Mouse (Mus musculus): Measurements from ENCODE around the gene Trim41.
A peak's percentile ranks its signal among the peaks of the same experiment; 100 is the strongest.
"Not testable (repeated sequence)": the region's sequence is repeated elsewhere in the genome, so short reads cannot be mapped to it uniquely, and the experiment has no call there.

Trim41 gene

DNA sequence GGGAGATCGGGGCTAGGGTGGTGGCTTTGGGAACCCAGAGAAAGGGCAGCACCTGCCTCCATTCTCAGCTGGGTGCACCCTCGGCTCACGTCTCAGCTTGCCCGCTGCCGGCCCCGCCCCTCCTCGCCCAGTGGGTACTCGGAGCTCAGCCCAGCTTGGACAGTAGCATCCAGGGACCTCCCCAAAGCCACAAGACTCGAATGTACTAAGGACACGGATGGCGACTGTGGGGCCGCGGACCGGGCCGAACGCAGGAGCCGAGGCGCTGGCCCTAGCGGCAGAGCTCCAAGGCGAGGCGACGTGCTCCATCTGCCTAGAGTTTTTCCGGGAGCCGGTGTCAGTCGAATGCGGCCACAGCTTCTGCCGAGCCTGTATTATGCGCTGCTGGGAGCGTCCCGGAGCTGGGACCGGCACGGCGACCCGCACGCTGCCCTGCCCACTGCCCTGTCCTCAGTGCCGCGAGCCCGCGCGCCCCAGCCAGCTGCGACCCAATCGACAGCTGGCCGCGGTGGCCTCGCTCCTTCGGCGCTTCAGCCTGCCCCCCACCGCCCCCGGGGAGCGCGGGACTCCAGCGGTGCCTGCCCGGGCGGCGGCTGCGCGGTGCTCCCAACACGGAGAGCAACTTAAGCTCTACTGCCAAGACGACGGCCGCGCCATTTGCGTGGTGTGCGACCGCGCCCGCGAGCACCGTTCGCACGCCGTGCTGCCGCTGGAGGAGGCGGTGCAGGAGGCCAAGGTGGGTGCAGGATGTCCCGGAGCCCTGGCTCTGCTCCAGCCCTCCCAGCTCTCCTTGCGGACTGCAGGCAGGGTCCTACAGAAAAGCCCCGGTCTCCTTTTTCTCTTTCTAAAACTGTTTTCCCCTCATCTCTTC lies 20.4 kb upstream of the Trim41 start:
- peak; percentile 77 for DNase-seq

DNA sequence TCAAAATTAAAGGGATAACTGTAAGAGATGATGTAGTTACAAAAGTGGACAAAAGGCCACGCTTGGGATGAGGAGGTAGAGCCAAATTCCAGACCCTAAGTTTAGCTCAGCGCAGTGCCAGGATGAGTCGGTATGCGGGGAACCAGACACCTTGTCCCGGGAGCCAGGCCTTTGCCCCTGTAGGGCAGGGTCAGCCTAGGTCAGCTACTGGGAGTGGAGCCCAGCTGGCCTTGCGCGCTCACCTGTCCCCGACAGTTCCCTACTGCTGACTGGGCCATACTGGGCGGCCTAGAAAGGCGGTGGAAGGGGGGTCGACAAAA lies 19.8 kb upstream of the Trim41 start:
- DNase-seq, result no peak

DNA sequence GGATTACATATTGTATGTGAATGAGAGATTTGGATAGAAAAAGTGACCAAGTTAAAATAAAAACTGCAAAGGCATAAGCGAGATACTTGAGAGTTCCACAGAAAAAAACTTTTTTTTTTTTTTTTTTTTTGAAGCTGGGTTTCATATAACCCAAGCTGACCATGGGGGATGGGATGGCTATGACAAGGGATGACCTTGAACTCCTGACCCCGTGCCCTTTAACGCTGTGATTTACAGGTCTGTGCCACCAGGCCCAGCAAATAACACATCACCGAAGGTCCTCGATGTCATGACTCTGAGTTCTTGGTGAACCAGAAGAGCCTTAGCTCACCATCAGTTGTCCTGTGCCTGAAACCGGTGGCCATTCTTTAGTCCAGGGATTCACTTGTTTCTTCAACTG lies 18.8 kb upstream of the Trim41 start:
- DNase-seq, result no peak

DNA sequence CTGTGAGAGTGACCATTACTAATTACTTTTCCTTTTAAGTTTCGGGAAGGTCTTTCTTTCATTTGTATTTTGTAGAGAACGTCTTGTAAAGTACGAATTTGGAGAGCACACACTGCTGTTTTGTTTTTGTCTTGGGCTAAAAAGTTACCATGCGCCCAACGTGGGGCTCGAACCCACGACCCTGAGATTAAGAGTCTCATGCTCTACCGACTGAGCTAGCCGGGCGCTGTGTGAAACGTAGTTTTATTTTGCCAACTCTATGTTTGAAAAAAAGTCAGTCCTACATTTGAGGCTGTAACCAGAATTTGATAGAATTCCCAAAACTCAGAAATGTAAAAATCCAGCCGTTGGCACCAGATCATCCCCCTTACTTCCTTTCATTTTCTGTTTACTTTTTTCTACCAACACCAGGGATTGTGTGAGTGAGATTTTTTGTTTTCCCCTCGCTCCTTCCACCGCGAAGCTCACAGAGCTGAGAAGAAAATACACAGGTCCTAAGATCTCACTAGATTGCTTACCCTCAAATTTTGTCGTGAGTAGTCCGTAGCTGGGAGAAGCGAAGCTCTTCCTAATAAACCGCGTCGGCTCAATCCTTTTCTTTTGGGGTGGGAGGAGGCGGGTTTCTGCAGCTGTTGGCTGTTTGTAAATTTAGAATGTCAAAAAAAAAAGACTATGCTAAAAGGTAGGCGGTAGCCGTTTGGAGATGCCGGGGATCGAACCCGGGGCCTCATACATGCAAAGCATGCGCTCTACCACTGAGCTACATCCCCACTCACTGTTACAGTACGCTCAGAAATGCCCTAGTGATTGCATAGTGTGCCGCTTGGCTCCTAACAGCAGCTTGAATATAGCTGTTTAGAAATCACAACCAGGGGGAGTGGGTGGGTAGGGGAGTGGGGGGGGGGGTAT lies 16.8 kb upstream of the Trim41 start:
- peak; percentile 94 to 96 for DNase-seq

DNA sequence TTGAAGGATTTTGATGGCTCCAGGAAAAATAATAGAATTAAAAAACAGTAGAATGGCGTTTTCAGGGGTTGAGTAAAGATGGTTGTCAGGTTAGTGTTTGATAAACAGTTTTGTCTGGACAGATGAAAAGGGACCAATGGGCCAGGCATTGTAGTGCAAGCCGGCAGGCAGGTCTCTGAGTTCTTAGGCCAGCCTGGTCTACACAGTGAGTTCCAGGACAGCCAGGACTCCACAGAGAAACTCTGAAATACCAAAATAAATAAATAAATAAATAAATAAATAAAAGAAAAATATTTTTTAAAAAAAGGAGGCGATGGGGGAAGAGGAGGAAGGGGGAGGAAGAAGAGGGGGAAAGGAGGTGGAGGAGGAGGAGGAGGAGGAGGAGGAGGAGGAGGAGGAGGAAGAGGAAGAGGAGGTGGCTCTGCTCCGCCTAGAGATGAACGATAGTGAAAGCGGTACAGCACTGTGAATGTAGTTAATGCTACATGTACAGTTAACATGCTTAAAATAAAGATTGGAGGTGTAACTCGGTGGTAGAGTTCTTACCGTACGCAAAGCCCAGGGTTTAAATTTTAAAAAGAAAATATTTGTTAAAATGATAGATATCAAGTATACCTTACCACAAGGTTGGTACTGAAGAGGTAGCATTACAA lies 16.1 kb upstream of the Trim41 start:
- DNase-seq, result no peak

DNA sequence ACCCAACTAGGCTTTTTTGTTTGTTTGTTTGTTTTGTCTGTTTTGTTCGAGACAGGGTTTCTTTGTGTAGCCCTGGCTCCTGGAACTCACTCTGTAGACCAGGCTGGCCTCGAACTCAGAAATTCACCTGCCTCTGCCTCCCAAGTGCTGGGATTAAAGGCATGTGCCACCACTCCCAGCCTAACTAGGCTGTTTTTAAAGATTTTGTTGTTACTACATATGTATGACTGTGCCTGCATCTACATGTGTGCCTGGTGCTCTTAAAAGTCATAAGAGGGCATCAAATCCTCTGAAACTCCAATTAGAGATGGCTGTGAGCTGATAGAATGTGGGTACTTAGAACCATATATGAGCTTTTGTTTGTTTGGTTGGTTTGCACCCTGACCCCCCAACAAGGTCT lies 14.1 kb upstream of the Trim41 start:
- DNase-seq, result no peak

DNA sequence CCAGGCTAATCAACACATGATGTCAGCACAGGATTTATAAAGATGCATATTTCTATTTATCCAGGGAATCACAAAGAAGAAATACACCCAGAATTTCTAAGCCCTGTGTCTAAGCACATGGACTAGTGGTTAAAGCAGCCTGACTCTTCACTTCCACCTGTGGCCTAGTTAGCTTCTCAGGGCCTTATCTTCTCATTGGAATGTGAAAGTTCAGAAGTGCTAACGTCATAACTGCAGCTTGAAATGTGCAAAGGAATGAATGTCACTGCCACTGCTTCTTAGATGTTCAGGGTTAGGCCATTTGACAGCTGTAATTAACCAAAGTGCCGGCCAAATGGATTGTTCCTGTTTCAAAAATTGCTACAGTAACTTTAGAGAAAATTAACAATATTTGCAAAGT lies 13.1 kb upstream of the Trim41 start:
- no peak for DNase-seq

DNA sequence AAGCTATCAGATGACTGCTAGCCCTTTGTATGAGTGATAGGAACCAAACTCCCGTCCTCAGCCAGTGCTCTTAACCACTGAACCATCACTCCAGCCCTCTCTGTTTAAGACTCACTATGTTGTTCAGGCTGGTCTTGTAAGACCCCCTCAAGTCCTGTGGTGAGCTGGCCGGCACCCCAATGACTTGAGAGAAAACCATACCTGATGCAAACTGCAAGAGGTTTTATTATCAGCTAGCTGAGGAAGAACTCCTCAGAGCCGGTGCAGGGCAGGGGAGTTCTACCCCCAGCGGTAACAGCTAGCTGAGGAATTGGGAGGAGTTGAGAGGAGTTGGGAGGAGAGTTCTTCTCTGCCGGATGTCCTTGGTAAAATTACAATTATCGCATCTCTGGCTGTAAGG lies 10.8 kb upstream of the Trim41 start:
- DNase-seq, result no peak

DNA sequence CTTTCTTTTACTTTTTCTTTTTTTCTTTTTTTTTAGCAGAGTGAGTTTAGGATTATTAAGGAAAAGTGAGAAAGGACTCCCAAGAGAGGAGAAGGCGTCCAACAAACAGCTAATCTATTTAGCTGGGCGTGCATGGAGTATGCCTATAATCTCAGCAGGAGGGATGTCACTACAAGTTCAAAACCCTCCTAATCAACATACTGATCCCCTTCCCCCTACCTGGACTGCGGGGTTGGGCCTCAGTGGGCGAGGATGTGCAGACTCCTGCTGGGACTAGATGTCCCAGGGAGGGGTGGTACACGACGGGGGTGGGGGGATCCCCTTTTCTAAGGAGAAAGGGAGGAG lies 9.6 kb upstream of the Trim41 start:
- no peak for DNase-seq

DNA sequence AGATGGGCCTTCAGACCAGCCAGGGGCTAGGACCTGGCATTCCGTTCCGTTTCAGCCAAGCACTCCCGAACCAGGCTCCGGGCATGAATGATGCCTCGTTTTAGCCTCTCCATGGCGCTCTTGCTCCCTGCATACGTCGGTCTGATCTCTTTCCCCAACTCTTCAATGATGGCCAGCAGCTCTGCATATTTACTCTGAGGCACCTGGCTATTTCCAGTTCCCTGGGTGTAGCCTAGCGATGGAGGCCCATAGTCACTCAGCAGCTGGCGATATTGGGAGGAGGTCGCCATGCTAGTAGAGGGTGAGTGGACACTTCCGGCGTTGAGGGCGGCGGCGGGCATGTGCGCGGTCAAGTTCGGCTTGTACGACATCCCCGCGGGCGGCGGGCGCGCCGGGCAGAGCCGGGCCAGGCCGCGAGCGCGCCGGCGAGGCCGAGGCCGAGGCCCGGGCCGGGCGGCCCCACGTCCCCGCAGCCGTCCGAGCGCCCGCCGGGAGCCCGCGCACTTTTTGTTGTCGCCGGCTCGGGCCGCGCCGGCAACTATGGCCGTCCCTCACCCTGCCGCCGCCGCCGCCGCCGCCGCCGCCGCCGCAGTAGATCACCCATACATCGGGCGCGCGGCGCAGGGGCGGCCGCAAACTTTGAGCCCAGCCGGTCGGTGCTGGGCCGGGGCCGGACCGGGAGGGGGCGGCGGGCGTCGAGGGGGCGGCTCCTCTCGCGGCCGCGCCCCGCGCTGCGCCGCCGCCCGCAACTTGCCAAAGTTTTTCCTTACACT lies 9.0 kb upstream of the Trim41 start, which contains the start of the genes Trim7 and Gm12184:
Gene Trim7, plus strand, starts transcription at position 162 of the 773 bp plus-strand sequence.
Gene Gm12184, minus strand, starts transcription at position 677 of the 773 bp plus-strand sequence.
- peak; percentile 34 to 42 for DNase-seq

DNA sequence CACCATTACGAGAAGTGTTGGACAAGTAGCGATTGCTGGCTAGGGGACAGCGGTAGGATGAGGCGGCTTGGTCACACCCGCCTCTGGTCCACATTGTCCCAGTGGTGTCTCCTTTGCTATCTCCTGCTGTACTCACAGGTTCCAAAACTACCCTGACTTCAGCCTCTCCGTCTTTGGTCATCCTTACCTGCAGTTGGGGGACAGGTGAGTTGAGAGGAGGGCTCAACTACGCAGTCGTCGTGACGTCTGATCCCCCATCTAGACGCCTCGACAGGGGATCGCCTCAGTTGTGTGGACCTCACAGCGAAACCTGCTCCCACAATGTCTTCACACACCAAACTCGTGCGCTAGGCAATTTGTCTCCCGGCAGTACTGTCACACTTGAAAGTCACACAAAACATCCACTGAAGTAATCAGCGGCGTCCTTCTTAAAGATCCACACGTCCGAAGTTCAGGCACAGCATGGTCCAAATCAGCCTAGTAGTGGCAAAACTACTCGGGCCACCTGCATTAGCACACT lies 7.2 kb upstream of the Trim41 start:
- DNase-seq, result peak in 1 of 2 experiments; percentile 25

DNA sequence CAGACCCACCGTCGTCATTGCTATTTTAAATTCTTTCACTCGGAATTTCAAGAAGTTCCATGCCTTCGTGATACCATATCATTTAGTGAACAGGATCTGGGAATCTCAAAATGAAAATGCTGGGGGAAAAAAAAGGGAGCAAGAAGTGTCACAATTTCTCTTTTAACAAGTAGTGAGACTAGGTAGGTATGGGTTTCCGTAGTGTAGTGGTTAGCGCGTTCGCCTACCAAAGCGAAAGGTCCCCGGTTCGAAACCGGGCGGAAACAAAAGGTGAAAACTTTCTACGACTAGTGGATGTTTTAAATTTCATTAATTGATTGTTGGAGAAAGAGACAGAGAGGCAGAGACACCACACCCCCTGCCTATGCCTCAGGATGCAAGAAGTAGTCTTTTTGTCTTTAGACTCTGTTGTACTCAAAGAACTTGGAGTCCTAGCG lies 6.4 kb upstream of the Trim41 start:
- DNase-seq, result peak; percentile 69 to 79

DNA sequence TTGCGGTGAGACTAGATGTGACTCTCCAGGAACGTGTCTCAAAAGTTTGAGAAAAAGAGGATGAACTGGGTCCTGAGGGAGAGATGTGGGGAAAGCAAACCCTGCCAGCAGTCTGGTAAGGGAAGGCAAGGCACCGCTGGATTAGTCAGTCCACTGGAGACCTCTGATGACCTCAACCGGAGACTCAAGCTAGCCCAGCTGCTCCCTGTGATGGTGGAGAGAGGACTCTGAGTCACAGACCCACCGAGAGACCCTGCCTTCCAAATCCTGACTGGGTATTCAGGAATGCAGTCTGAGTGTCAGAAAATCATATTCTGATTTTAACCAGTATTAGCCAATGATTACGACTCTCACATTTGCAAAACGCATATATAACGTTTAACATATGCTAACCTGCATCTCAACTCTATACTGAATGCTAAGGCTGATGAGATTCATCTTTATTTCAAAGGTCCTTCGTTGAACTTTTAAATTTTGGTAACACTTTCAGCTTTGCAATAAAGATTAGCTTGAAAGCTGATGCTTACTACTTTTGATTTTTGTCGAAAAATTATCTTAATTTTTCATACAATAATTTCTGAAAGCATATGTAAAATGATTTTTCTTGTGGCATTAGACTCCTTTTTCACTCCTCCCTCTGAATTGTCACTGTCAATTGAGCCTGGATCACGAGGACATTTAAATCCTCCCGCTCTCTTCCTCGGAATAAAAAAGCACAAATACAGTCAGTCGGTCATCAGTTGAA lies 5.8 kb upstream of the Trim41 start:
- no peak for DNase-seq

DNA sequence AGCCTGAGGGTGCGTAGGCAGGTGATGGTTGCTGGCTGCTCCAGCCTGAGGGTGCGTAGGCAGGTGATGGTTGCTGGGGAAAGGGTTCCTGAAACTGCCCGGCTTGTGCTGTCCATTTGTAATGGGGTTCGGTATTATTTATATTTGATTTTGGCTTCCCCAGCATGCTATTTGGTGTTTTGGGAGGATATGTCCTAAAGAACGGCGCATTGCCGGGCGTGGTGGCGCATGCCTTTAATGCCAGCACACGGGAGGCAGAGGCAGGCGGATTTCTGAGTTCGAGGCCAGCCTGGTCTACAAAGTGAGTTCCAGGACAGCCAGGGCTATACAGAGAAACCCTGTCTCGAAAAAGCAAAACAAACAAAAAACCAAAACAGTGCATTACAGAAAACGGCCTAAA lies 4.1 kb upstream of the Trim41 start:
- not testable (repeated sequence) for DNase-seq

DNA sequence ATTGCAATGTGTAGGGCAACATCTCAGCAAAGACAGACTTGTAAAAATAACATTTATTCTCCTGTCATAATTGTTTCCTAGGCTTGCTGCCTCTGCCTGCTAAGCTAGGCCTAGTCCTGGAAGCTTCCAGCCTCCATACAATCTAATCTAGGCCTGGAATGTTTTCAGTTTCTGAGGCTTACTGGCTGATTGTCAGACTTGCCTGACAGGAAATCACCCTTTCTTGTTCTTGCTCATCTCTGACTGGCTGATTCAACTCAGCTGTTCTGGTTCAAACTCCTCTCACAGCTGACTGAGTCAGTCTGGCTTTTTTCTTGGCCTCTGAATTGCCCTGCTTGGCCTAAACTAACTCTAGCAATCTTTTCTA lies 3.1 kb upstream of the Trim41 start:
- DNase-seq, result no peak

DNA sequence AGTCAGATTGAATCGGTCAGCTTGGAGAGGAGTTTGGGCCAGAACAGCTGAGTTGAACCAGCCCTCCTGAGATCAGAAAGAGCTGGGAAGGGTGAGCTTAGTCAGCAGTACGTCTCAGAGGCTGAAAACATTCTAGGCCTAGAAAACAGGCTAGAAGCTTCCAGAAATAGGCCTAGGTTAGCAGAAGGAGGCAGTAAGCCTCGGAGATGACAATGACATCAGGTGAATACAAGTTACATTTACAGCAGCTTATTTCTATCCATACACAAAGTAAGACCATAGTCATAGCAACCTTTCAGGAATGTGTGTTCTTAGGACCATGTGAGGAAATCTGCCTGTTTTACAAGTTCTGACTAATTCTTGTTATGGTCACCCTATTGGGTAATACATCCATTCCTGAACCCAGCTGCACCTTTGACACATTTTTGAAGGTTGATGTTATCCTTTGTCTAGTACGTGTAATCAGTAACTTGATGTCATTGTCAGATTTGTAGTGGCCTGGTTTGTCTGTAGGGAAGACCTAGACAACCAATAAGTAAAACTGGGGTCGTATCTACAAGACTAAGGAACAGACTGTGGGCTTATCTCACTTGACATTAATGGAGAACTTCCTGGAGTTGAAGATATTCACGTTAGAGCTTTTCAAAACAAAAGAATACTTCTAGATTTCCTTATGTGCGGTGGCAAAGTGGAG lies 2.6 kb upstream of the Trim41 start:
- no peak for DNase-seq

DNA sequence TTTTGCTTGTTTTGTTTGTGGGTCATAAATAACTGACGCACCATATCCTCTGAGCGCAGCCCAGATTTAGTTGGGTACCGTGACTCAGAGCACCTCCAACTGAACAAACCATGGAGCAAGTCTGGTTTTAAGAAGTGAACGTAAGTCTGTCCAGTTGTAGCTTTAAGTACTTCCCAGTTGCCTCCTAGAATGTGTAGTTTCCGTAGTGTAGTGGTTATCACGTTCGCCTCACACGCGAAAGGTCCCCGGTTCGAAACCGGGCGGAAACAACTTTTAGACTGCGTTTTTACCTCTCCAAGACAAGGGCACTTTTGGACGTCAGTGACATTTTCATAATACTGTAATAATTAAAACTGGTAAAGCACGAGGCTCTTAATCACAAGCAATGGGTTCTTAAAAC lies 1.2 kb upstream of the Trim41 start:
- DNase-seq, result peak; percentile 88 to 92

DNA sequence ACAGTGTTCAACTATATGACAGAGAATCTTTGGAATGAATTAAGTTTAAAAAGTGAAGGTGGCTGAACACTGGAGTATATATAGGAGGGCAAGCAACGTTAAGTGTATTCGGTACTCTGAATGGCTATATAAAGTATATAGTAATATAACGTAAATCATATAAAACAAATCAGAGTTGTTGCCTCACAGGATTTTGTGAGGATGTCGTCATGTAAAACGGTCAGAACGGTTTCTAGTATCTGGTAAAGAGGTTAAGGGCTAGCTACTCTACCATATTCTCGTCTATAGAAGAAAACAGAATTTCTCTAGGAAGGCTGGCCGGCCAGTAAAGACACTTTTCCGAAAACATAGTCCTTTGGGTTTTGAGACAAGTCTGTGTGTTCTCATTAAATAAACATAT lies 641 bp upstream of the Trim41 start:
- no peak for DNase-seq

DNA sequence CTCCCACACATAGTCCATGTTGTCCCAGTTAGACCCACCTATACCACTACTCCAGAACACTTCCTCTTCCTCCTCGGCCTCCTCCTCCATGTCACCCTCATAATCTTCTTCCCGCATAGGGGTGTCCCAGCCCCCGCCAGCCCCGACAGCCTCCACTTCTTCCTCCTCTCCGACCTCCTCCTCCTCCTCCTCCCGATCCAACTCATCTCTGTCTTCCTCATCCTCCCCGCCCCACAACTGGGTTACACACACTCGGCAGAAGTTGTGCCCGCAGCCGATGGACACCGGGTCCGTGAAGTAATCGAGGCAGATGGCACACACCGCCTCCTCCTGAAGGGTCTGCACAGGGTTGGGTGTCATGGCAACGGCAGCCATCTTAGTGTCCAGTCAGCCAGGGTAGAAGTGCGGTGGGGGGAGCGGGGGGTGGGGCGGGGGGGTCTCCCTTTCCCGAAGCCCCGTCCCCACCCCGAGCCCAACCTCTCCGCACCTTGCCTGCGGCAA lies 822 bp downstream of the Trim41 start:
- DNase-seq, result peak; percentile 85

DNA sequence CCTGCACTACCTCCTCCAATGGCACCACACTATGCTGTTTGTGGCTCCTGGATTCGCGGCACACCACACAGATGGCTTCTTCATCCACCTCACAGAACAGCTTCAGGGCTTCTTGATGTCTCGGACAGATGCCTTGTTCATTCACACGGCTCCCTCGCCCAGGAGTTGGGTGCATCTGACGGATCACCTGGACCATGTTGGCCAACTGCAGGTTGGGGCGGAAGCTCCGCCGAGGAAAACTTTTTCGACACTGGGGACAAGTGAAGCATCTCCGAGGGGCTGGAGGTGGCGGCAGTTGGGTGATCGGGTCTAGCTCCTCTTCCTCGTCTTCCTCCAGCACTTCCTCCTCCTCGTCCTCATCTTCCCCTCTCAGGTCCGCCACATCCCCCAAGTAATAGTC lies 1.3 kb downstream of the Trim41 start:
- DNase-seq, result peak; percentile 22 to 29

DNA sequence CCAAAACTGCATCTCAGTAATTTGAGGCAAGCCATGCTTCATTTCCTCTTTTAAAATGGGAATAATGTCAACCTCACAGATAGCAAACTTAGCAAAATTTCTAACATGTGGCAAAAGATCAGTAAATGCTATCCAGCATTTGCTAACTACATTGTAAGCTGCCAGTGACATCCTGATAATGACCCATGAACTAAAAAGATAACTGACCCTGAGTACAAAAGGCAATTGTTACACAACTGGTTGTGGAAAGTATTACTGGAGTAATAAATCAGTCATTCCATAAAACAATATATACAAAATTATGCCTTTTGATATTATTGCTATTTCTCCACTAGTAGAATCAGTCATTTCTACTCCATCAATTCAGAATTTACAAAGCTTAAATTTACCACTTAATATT lies 3.4 kb downstream of the Trim41 start:
- no peak for DNase-seq
